Mouse (Mus musculus) forebrain, postnatal 0 days (tissue): Measurements from ENCODE around the gene Eml4. TPM values are rescaled to one million over a fixed set of nuclear protein-coding genes. Genes with fewer than 3 reads are reported as not detected.

ENCODE experiments used
- ATAC-seq: fragments of 200-750 bp; cut with Nextera tagmentation; 2 replicates; pipeline ENCODE4 v1.8.0; 2017; ENCODE audit warnings: mild to moderate bottlenecking, moderate library complexity
- DNase-seq: peaks from one replicate; pipeline ENCODE4 v3.0.0-alpha.2; 2015
- H3K27ac ChIP-seq: fragments of 300-500 bp; sonication (generic); 2 replicates; pipeline ENCODE4 v1.5.1; 2014; ENCODE audit warnings: low read depth, mild to moderate bottlenecking, antibody characterized with exemption, low read length, moderate library complexity, mixed read lengths
- H3K27me3 ChIP-seq: fragments of 300-500 bp; sonication (generic); 2 replicates; pipeline ENCODE4 v1.6.1; 2014; ENCODE audit warnings: mild to moderate bottlenecking, low read length, mixed read lengths; ENCODE audit not compliant: insufficient read depth
- H3K36me3 ChIP-seq: fragments of 300-500 bp; sonication (generic); 2 replicates; pipeline ENCODE4 v1.6.1; 2014; ENCODE audit warnings: mild to moderate bottlenecking, moderate library complexity; ENCODE audit not compliant: insufficient read depth
- H3K4me1 ChIP-seq: fragments of 300-500 bp; sonication (generic); 2 replicates; pipeline ENCODE4 v1.6.1; 2014; ENCODE audit warnings: antibody characterized with exemption; ENCODE audit not compliant: insufficient read depth
- H3K4me2 ChIP-seq: fragments of 300-500 bp; sonication (generic); 2 replicates; pipeline ENCODE4 v1.6.1; 2014; ENCODE audit warnings: low read depth, mild to moderate bottlenecking, moderate library complexity
- H3K4me3 ChIP-seq: fragments of 300-500 bp; sonication (generic); 2 replicates; pipeline ENCODE4 v1.5.1; 2014; ENCODE audit warnings: low read depth, low read length, mixed read lengths
- H3K9ac ChIP-seq: fragments of 300-500 bp; sonication (generic); 2 replicates; pipeline ENCODE4 v1.6.1; 2014; ENCODE audit warnings: mild to moderate bottlenecking
- H3K9me3 ChIP-seq: fragments of 300-500 bp; sonication (generic); 2 replicates; pipeline ENCODE4 v1.6.1; 2016; ENCODE audit warnings: low read length
- CTCF ChIP-seq: sonication (generic); IDR thresholded peaks from 2 replicates; pipeline ENCODE4 v1.5.1; 2016; ENCODE audit warnings: antibody characterized with exemption, control low read depth, low read depth
- WGBS: fragments of 180-500 bp; shearing (Covaris S2); extraction: QIAGEN DNeasy Blood & Tissue Kit; methylation state at CpG from one replicate; pipeline ENCODE4 v1.1.7; 2014; 5-methylcytosine and 5-hydroxymethylcytosine counted together
- polyA plus RNA-seq: library from polyadenylated mRNA; unstranded; fragments of >200 nt; fragmentation: Nextera tagmentation; extraction: Ambion mirVana; gene quantifications from 2 replicates; pipeline ENCODE4 v1.2.1, GENCODE M21; 2015
- total RNA-seq: library from RNA; depleted of rRNA; stranded (reverse); fragments of >200 nt; gene quantifications from 2 replicates; pipeline ENCODE4 v1.2.3, GENCODE M21; 2014

Gene Eml4
- total and polyA plus RNA-seq, 2 experiments from 2014 or later: 20.0 to 58.7 TPM

DNA sequence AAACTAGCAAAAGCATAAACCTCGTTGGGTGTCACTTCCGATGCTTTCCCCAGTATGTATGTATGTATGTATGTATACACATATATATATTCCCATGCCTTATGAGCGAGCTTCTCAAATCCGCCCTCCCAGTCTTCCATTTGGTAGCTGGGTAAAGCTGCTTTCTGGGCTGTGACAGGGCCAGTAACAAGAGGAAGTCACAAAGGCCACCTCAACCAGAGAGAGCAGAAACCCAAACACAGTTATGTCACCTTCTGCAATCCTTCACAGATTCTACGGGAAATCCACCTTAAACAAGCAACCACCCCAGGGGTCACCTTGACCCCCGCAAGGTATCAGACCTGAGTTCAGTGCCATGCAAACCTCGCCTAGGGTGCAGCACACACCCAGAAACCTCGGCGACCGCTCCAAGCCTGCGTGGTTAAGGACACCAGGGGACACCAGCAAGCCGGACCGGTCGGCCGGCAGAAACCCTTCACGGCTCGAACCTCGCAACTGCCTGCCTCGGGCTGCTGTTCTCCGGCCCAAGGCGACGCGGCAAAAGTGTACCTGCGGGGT lies 163.0 kb downstream of the Eml4 start:
- Histone ChIP-seq H3K27ac (peak overlapping the region; percentile 86; the same call in 1 of the 2 replicates), H3K4me1 (peaks cover 13% of the 10 kb centered on the region), H3K9me3 (no peaks in the 10 kb centered on the region), H3K36me3 (no peaks in the 10 kb centered on the region), H3K4me2 (peak overlapping the region; percentile 81), H3K4me3 (peak overlapping the region; percentile 86), H3K9ac (peak overlapping the region; percentile 84), H3K27me3 (no peaks in the 10 kb centered on the region)
- ATAC-seq: peak; percentile 35
- DNase-seq: no peak
- TF ChIP-seq CTCF: no peak; the same call in 1 of the 2 replicates
- 2% methylated on average over 24 of the region's 24 CpGs for WGBS

DNA sequence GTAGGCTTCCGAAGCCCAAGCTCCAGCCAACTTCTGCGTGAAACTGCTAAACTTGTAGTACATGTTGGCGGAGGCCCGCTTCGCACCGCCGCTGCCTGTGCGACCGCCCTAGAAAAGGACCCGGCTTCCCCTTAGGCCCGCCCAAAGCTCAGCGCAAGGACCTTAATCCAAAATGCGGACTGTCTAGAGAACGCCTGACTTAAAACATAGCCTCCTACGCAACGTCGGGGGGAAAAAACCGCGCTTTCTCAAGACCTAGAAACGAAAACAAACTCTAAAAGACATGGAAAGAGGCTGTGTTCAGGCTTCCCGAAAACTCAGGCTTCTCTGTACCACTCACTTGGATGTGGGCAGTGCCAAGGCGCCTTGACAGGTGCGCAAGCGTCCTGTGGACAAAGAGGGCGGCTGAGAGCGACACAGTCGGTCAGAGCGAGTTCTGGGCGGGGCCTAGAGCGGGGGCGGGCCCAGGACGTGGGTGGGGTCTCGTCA lies 163.5 kb downstream of the Eml4 start:
- peak; percentile 37 for TF ChIP-seq CTCF
- Histone ChIP-seq H3K36me3 (no peaks in the 10 kb centered on the region), H3K27ac (peak overlapping the region; percentile 86), H3K4me3 (peak overlapping the region; percentile 86), H3K9me3 (no peaks in the 10 kb centered on the region), H3K4me1 (peaks cover 13% of the 10 kb centered on the region), H3K9ac (peak overlapping the region; percentile 84), H3K4me2 (peak overlapping the region; percentile 81), H3K27me3 (no peaks in the 10 kb centered on the region)
- DNase-seq: peak; percentile 98
- WGBS: under 1% methylated on average over 33 of the region's 33 CpGs
- ATAC-seq: peak; percentile 98

DNA sequence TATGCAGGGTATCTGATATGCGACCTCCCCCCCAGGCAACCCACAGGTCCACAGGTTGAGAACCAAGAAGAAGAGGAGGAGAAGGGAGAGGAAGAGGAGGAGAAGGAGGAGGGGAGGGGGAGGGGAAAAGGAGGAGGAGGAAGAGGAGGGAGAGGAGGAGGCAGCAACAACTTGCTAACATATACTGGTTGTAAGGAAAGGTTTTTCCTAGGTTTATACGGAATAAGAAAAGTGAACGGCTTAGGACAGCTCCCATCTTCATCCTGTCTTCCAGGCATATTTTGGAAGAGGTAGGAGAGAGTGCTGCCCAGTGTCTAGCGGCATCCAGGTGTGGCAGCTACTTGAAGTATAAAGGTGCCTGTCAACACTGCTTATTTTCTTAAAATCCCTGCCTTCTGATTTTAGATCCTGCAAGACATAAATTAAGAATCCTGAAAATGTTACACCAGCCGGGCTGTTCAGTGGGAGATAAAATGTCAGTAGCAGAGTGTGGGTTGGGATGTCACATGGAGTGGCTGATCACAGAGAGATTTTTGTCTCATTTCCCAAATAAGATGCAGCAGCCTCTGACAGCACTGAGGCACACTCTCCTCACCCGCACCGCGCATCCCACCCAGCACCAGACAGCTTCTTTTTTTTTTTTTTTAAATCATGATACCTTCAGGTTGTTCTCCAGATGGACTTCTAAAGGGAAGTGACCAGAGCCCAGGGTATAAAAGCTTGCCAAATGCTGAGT lies 166.7 kb downstream of the Eml4 start, which contains the start of gene Cox7a2l:
Cox7a2l (minus strand) TSS at position 51 of the 736 bp plus-strand sequence.
- TF ChIP-seq CTCF: no peak
- Histone ChIP-seq H3K27me3 (no peaks in the 10 kb centered on the region), H3K27ac (no peak within 1 kb of the TSS), H3K4me2 (no peak within 1 kb of the TSS), H3K36me3 (no peaks in the 10 kb centered on the region), H3K4me3 (no peak within 1 kb of the TSS), H3K9ac (no peak within 1 kb of the TSS), H3K4me1 (peaks cover 10% of the 10 kb centered on the region), H3K9me3 (no peaks in the 10 kb centered on the region)
- WGBS: 92% methylated on average over 8 of the region's 8 CpGs
- DNase-seq (no peak), ATAC-seq (no peak)

DNA sequence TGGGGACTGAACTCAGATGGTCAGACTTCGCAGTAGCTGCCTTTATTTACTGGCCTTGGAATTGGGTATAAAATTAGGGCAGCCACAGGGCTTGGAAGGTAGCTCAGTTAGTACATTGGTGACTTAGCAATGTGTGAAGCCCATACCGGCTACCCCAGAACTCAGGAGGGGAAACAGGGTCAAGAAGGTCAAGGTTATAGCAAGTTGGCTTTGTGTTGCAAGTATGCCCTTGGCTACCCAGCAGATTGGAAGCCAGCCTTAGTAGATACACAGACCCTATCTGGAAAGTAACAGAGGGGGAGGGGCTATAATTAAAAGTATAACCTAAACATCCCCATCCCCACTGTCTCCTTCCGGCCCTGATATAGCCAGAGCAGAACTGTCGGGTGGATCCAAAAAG lies 171.2 kb downstream of the Eml4 start:
- H3K4me2 ChIP-seq: no peak overlapping the region
- no peak for TF ChIP-seq CTCF
- DNase-seq (no peak), ATAC-seq (no peak)
- 90% methylated on average over 4 of the region's 4 CpGs for WGBS
- no peaks in the 10 kb centered on the region for H3K9me3 ChIP-seq
- no peak overlapping the region for H3K4me3 ChIP-seq
- H3K4me1 ChIP-seq: 0 out of 2 replicates have a peak, but pooled peaks cover 6% of the 10 kb centered on the region
- H3K27ac ChIP-seq: no peak overlapping the region
- no peak overlapping the region for H3K9ac ChIP-seq
- H3K36me3 ChIP-seq: no peaks in the 10 kb centered on the region
- no peaks in the 10 kb centered on the region for H3K27me3 ChIP-seq

DNA sequence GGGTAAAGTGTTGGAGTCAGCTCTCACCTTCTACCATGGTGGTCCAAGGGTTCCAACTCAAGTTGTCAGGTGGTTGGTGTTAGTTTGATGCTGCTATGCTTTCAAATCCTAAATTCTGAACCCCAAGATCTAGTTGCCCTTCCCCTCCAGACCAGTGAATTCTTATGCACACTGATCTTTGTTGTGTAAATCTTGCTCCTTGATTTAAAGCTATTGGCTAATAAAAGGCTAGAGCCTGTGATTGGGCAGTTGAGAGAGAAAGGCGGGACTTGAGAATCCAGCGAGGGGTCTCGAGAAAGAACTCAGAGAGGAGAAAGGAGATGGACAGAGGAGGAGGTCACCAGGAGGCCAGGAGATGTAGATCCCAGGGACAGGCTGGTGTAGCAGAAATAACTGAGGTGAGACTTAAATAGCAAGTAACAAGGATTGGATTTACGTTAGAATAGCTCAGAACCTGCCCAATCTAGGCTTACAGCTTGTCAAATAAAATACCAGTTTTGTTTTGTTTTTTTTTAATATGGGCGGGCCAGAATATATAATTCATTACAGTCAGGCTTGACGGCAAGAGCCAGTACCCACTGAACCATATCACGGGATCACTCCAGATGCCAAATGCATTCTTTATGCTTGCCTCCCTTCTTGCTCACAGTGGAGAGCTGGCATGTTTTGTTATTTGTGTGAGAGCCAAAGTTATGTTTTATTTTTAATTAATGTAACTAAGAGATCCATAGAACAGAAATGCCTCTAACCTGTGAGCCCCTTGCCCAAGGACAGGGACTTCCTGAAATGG lies 172.1 kb downstream of the Eml4 start:
- ATAC-seq: no peak
- no peaks in the 10 kb centered on the region for H3K27me3 ChIP-seq
- H3K27ac ChIP-seq: no peak overlapping the region
- H3K4me3 ChIP-seq: no peak overlapping the region
- no peak overlapping the region for H3K4me2 ChIP-seq
- no peaks in the 10 kb centered on the region for H3K36me3 ChIP-seq
- 0 out of 2 replicates have a peak, but pooled peaks cover 6% of the 10 kb centered on the region for H3K4me1 ChIP-seq
- TF ChIP-seq CTCF: no peak
- no peak overlapping the region for H3K9ac ChIP-seq
- H3K9me3 ChIP-seq: no peaks in the 10 kb centered on the region
- DNase-seq: no peak
- 62% methylated on average over 7 of the region's 7 CpGs for WGBS

DNA sequence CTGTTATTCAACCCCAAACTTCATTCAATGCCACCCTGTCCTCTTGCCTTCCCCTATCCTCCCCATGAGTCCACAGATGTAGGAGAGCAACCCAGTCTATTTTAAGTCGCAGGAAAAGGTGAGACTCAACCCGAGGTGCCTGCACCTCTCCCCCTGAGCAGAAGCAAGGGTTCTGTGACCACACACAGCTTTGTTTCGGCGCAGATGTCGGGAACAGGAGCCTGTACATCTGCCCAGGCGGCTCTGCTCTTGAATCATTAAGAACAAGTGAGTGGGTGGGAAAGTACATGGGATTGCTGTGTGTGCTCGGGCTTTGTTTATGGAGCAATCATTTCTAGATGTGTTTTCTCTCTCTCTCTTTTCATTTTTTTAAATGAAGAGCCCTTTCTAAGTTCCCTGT lies 174.0 kb downstream of the Eml4 start:
- H3K27ac ChIP-seq: no peak overlapping the region
- no peak overlapping the region for H3K4me2 ChIP-seq
- H3K9me3 ChIP-seq: no peaks in the 10 kb centered on the region
- TF ChIP-seq CTCF: no peak
- no peak overlapping the region for H3K4me3 ChIP-seq
- ATAC-seq: no peak
- H3K4me1 ChIP-seq: 0 out of 2 replicates have a peak, but pooled peaks cover 9% of the 10 kb centered on the region
- H3K9ac ChIP-seq: no peak overlapping the region
- H3K36me3 ChIP-seq: no peaks in the 10 kb centered on the region
- WGBS: 53% methylated on average over 7 of the region's 7 CpGs
- H3K27me3 ChIP-seq: no peaks in the 10 kb centered on the region
- DNase-seq: no peak
